Mouse (Mus musculus): ENCODE data around the gene Plxna4.

Gene Plxna4

DNA sequence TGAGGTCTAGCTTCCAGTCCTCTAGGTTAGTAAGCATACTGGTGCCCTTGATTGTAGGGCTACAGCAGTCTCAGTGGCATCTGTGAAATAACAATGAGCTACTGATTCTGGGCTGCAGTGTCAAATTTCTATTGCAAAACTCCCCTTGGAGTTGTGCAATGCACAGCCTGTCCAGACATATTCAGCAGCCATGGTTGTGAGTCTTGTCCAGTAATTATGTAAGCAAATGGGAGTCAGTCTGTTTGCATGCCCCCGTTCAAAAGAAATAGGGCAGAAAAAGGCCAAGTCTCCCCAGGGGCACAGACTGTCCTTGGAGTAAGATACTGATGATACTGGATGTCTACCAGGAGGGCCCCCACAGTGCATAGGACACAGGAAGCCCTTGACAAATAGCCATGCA lies 420.3 kb downstream of the Plxna4 start:
- in situ Hi-C loops (cut with MboI), result no loop called here

DNA sequence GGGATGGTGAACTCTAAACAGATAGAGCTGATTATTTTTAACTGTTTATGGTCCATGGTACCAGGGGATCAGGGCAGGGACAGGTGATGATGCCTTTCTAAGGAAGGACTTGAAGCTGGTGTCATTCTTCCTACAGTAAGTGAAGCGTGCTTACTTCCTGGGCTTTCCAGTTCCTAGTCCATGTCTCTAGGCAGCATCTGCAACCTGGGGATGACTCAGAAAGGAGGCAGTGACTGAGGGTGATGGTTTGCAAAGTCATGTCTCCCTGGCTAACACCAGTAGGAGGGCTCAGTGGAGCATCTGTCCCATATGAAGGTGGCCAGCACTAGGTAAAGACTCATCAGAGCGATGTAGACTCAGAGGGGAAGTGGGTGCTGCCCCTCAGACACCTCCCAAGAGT lies 427.6 kb downstream of the Plxna4 start:
- in situ Hi-C loops (cut with MboI), result no loop called here

DNA sequence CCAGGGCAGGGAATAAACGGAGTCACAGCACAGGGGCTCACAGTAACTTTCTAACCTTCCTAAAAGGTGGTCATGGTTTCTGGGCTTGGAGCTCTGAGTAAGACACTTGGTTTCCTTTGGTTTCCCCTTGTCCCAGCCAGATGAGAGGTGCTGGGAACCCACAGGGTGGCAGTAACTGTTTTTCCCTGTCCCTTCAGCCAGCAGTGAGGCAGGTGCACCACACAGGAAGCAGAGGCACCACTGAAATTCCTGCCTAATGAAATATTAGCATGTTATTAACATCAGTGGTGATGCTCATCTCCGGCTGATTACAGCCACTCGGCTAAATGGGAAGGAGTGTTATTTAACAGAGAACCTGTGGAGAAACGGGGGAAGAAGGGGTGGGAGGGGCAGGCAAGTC lies 428.1 kb downstream of the Plxna4 start:
- in situ Hi-C loops (cut with MboI), result no loop called here

DNA sequence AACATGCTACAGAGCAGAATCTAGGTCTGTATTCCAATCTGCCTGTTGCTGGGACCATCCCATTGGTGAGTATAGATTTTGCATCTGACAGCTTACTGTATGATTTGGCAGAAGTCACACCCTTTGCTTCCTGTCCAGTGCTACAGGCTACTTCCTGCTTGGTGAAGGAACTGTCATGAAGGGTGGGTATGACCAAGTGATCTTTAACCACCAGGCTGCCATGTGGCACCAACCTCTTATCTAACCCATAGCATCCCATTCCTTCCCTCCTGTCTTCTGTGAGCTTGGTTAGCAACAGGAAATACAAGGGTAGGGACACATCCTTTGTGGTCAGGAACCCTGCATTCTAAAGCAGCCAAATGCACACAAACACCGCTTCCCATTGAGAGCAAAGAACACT lies 429.6 kb downstream of the Plxna4 start:
- in situ Hi-C loops (cut with MboI), result no loop called here

DNA sequence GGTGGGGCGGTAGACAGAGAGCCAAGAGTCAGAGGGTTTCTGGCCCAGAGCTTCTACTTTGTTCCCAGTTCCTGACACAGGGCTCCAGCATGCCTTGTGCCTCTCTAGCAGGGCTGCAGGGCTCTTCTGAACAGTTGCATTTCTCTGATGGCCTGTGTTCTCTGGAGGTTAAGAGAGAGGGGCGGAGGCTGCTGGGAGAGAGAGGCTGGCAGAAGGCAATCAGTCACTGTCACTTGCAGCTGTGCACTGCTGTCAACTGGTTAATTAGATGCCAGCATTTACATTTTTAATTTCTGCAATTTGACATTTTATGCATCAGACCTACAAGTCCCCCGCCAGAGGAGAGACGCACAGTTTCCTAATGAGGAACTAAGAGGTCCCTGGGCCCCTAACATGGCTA lies 434.8 kb downstream of the Plxna4 start:
- in situ Hi-C loops (cut with MboI), result no loop called here

DNA sequence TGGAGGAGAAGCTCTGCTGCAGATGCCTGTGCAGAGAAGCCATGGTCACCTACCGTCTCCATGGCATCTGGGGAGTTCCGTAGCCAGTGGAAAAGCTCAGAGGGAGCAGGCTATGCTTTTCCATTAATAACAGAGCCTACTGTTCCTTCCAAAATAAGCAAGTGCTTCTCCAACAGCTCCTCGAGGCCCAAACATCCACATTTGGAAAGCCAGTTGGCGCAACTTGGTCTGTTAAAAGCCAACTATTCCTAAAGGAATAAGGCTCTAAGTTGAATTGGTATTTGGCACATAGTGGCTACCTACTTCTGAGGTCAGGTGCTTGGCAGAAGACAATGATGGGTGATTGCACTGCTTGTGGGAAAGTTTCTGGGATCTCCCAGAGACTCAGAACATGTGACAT lies 437.2 kb downstream of the Plxna4 start:
- in situ Hi-C loops (cut with MboI), result no loop called here

DNA sequence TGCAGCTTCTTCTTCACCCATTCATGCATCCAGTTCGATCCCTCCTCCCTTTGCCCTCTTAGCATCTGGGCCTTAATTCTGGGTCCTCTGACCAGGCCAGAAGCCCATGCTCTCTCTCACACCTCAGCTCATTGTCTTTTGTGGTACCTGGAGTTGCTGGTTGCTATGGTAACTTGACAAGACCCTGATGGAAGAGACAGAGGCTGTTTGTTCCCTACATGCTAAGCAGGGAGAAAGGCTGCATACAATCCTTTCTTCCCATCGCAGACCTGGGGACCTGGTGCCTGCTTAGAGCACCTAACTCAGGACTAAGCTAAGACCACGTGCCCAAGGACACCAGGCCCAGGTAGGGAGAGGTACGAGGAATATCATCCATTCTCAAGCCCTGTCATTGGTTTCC lies 443.2 kb downstream of the Plxna4 start:
- in situ Hi-C loops (cut with MboI), result no loop called here

DNA sequence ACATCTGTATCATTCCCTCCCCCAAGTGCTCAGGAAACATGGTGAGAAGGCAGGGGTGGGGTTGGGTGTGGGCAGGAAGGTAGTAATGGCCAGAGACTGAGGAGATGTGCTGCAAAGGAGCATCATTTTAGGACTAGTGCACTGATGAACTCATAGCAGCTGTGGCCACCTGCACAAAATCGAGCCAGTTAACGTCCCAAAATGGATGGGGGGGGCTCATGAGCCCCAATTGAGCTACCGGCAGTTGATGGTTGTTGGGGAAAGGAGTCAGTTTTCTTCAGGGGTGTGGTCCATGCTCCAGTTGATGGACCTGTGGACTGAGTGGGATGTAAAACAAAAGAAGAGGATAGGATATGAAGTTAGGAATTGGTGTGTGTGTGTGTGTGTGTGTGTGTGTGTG lies 448.5 kb downstream of the Plxna4 start:
- in situ Hi-C loops (cut with MboI), result no loop called here

DNA sequence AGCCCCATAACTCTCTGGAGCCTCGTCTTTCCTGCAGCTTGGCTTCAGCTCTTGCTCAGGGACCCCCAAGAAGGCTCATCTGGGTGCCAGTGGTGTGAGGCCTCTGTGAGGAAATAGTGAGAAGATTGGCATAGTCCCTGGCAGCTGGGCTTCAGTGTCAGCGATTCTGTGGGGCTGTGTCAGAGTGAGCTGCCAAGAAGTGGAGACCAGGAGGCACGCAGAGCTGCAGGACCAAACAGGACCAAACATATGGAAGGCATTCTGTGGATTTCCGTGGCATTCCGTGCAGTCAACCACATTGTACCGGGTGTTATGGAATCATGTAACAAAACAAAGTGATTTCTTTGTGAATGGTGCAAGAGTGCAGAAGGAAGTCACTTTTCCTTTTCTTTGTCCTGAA lies 461.1 kb downstream of the Plxna4 start:
- in situ Hi-C loops (cut with MboI), result no loop called here

DNA sequence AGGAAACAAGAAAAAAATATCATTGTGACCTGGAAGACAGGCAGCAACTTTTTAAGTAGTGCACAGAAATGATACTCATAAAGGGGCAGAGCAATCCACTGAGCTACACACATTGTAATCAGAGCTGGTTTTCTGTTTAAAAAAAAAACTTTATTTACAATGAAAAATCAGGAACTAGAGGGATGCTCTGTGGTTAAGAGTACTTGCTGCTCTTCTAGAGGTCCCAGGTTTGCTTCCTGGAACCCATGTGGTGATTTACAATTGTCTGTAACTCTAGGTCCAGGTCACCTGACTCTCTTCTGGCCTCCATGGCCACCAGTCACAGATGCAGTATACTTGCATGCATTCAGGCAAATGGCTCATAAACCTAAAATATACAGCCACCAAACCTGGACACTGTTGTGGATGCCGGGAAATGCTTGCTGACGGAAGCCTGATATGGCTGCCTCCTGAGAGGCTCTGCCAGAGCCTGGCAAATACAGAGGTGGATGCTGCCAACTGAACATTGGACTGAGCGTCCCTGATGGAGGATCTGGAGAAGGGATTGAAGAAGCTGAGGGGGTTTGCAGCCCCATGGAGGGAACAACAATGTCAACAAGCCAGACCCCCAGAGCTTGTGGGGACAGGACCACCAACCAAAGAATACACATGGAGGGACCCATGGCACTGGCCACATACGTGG lies 465.3 kb downstream of the Plxna4 start:
- in situ Hi-C loops (cut with MboI), result no loop called here

DNA sequence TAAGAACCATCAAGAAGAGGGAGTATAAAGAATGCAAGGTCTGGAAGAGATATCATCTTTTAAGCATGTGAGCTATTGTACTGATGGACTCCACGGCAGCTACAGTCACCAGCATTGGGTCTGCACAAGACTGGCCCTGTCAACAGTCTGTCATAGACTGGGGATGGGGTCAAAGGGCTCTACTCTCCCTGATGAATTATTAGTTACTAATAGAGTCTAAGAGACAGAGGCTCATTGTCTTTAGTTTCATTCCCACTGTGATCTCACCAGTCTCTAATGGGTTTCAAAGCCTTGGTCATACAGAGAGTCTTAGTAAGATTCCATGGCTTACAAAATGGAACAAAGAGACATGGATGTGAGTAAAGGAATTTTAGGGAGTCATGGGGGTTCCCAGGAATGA lies 467.1 kb downstream of the Plxna4 start:
- in situ Hi-C loops (cut with MboI), result no loop called here

DNA sequence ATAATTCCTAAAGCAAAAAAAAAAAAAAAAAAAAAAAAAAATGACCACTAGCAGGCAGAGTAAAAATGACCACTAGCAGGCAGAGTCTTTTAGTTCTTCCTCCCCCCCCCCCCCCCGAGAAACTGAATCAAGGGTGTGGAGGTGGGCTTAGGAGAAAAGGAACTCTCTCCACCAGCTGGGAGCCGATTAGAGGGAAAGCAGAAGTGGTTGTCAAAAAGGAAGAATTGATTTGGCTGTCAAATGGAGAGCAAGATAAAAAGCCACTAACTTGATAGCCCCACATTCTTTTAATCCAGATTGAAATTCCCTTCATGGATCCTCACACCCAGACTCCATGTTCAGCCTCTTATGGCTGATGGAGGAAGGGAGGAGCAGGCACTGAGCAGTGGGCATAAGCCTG lies 478.8 kb downstream of the Plxna4 start:
- in situ Hi-C loops (cut with MboI), result no loop called here

DNA sequence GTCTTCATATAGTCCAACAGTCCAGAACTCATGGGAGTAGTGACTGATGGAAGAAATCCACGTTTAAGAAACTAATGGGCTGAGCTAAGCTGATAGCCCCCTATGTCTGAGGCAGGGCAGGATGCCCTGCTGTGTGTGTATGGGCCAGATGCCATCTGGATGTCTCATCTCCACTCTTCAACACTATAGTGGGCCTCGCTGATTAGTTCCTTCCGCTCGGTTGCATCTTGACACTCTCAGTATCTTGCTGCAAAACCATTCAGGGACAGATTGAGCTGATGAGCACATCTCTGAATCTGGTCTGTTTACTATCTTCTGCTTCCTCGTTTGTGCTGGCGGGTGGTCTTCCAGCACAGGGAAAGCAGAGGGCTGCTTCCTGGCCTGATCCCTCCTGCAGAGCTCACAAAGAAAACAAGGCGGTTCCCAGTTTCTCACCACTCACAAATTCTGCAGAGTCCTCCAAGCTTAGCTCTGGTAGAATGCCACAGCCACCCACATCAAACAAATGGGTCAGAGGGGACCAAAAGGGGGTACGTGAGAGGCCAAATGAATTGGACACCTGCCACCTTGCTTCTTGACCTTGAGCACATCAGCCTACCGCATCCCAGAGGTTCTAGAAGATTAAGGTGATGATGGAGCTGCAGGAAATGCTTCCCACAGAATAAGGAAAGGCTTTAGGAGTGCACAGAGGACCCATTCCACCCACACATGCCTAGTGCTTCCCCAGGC lies 482.3 kb downstream of the Plxna4 start:
- in situ Hi-C loops (cut with MboI), result no loop called here
